Mouse (Mus musculus) neural tube, postnatal 0 days (tissue): Measurements from ENCODE around the gene Olfr1162. TPM values are rescaled to one million over a fixed set of nuclear protein-coding genes. Genes with fewer than 3 reads are reported as not detected.

Experiments
- polyA plus RNA-seq: library from polyadenylated mRNA; unstranded; fragments of >200 nt; fragmentation: Nextera tagmentation; extraction: Ambion mirVana; gene quantifications from 2 replicates; pipeline ENCODE4 v1.2.1, GENCODE M21; 2015

The Olfr1162 gene
- polyA plus RNA-seq: not detected in 2 replicates

GRCm38 (mm10) chr2:88051029-88051428 is at the start of gene Olfr1162:
Gene Olfr1162, minus strand, starts transcription at chr2:88051129.

GRCm38 (mm10) chr2:88093866-88094265 is 42.9 kb upstream of the Olfr1162 start, which contains the start of gene Olfr1164:
Gene Olfr1164, minus strand, starts transcription at chr2:88093966.

GRCm38 (mm10) chr2:88071730-88072129 is 20.8 kb upstream of the Olfr1162 start, which contains the start of gene Olfr1163:
Gene Olfr1163, minus strand, starts transcription at chr2:88071830.

GRCm38 (mm10) chr2:88037599-88037998 is 13.3 kb downstream of the Olfr1162 start, which contains the start of gene Olfr73:
Gene Olfr73, minus strand, starts transcription at chr2:88037699.

GRCm38 (mm10) chr2:88022474-88022873 is 28.5 kb downstream of the Olfr1162 start, which contains the start of gene Olfr1161:
Gene Olfr1161, plus strand, starts transcription at chr2:88022774.

GRCm38 (mm10) chr2:88007515-88008318 is 43.2 kb downstream of the Olfr1162 start, which contains the start of gene Olfr1160:
Gene Olfr1160, minus strand, starts transcription at chr2:88008268.

Other genes with a start within 250 kb of the Olfr1162 start
- not detected in 2 replicates for gene Olfr1145, start 241.3 kb downstream of the Olfr1162 start, polyA plus RNA-seq
- not detected in 2 replicates for gene Olfr1148, start 220.6 kb downstream of the Olfr1162 start, polyA plus RNA-seq
- not detected in 2 replicates for gene Olfr1150-ps1, start 207.1 kb downstream of the Olfr1162 start, polyA plus RNA-seq
- not detected in 2 replicates for gene Olfr1151, start 195.3 kb downstream of the Olfr1162 start, polyA plus RNA-seq
- not detected in 2 replicates for gene Olfr1152, start 184.6 kb downstream of the Olfr1162 start, polyA plus RNA-seq
- not detected in 2 replicates for gene Olfr1153, start 156.2 kb downstream of the Olfr1162 start, polyA plus RNA-seq
- not detected in 2 replicates for gene Olfr1154, start 146.0 kb downstream of the Olfr1162 start, polyA plus RNA-seq
- not detected in 2 replicates for gene Olfr1155, start 106.0 kb downstream of the Olfr1162 start, polyA plus RNA-seq
- gene Olfr1156, start 98.0 kb downstream of the Olfr1162 start, polyA plus RNA-seq: not detected in 2 replicates
- gene Olfr1157, start 82.8 kb downstream of the Olfr1162 start, polyA plus RNA-seq: not detected in 2 replicates
- not detected in 2 replicates for gene Olfr74, start 76.5 kb downstream of the Olfr1162 start, polyA plus RNA-seq
- gene Olfr1158, start 61.0 kb downstream of the Olfr1162 start, polyA plus RNA-seq: not detected in 2 replicates
- not detected in 2 replicates for gene Olfr1160, start 42.9 kb downstream of the Olfr1162 start, polyA plus RNA-seq
- not detected in 2 replicates for gene Olfr1161, start 28.4 kb downstream of the Olfr1162 start, polyA plus RNA-seq
- not detected in 2 replicates for gene Olfr73, start 13.4 kb downstream of the Olfr1162 start, polyA plus RNA-seq
- gene Olfr1163, start 20.7 kb upstream of the Olfr1162 start, polyA plus RNA-seq: not detected in 2 replicates
- not detected in 2 replicates for gene Olfr1164, start 42.8 kb upstream of the Olfr1162 start, polyA plus RNA-seq
- not detected in 2 replicates for gene Olfr1166, start 77.1 kb upstream of the Olfr1162 start, polyA plus RNA-seq
- gene Olfr1167, start 104.1 kb upstream of the Olfr1162 start, polyA plus RNA-seq: not detected in 2 replicates
- not detected in 2 replicates for gene Olfr1168, start 130.8 kb upstream of the Olfr1162 start, polyA plus RNA-seq
- not detected in 2 replicates for gene Olfr1170, start 177.2 kb upstream of the Olfr1162 start, polyA plus RNA-seq
- gene Olfr1173, start 228.7 kb upstream of the Olfr1162 start, polyA plus RNA-seq: not detected in 2 replicates